Mouse (Mus musculus) left cerebral cortex, adult 8-10 months (tissue): ENCODE measurements at regions not wholly inside any gene's neighbourhood (a gene's known extent, or its start where the extent isn't known, plus 50 kb on each side); places are given as distances from the start of the nearest gene placed in this dataset.

Experiments
- DNase-seq, 2 experiments: peaks; one replicate each; pipeline ENCODE4 v3.0.0; 2022; ENCODE audit warnings: low spot score in 2 of 2

GRCm38 (mm10) chr10:19412926-19413325 lies 56.6 kb downstream of the Olig3 start:
- DNase-seq, result no peak

- DNase-seq, result no peak
Measured at GRCm38 (mm10) chr10:19413935-19414334, 57.6 kb downstream of the Olig3 start.

GRCm38 (mm10) chr10:19414834-19415233 lies 58.5 kb downstream of the Olig3 start:
- DNase-seq, result no peak

- DNase-seq, result no peak
Measured at GRCm38 (mm10) chr10:19424030-19424429, 67.7 kb downstream of the Olig3 start.

- DNase-seq, result no peak
Measured at GRCm38 (mm10) chr10:19424961-19425360, 68.6 kb downstream of the Olig3 start.

GRCm38 (mm10) chr10:19426835-19427234 lies 70.5 kb downstream of the Olig3 start:
- DNase-seq, result no peak

GRCm38 (mm10) chr10:19432515-19432914 lies 76.2 kb downstream of the Olig3 start:
- no peak for DNase-seq

GRCm38 (mm10) chr10:19434661-19435060 lies 78.3 kb downstream of the Olig3 start:
- no peak for DNase-seq

- no peak for DNase-seq
Measured at GRCm38 (mm10) chr10:19441807-19442206, 85.5 kb downstream of the Olig3 start.

- no peak for DNase-seq
Measured at GRCm38 (mm10) chr10:19443516-19443915, 87.2 kb downstream of the Olig3 start.

- no peak for DNase-seq
Measured at GRCm38 (mm10) chr10:19448838-19449559, 92.7 kb downstream of the Olig3 start.

- DNase-seq, result no peak
Measured at GRCm38 (mm10) chr10:19459053-19459452, 102.7 kb downstream of the Olig3 start.

- no peak for DNase-seq
Measured at GRCm38 (mm10) chr10:19459709-19460108, 103.4 kb downstream of the Olig3 start.

GRCm38 (mm10) chr10:19460164-19460563 lies 103.8 kb downstream of the Olig3 start:
- DNase-seq, result no peak

- DNase-seq, result no peak
Measured at GRCm38 (mm10) chr10:19463800-19464199, 107.5 kb downstream of the Olig3 start.

- DNase-seq, result no peak
Measured at GRCm38 (mm10) chr10:19464504-19464903, 108.2 kb downstream of the Olig3 start.

- no peak for DNase-seq
Measured at GRCm38 (mm10) chr10:19471349-19472040, 115.2 kb downstream of the Olig3 start.

- no peak for DNase-seq
Measured at GRCm38 (mm10) chr10:19472066-19472465, 115.7 kb downstream of the Olig3 start.

GRCm38 (mm10) chr10:19472949-19473535 lies 116.7 kb downstream of the Olig3 start:
- no peak for DNase-seq

- no peak for DNase-seq
Measured at GRCm38 (mm10) chr10:19485537-19486135, 106.1 kb upstream of the Ifngr1 start.

GRCm38 (mm10) chr10:19490500-19490899 lies 101.2 kb upstream of the Ifngr1 start:
- DNase-seq, result no peak
